Mouse (Mus musculus): ENCODE results near the gene Arhgap5. TPM values are rescaled to one million over a fixed set of nuclear protein-coding genes. Genes with fewer than 3 reads are reported as not detected.

The Arhgap5 gene
- polyA plus RNA-seq, 1 experiment from 2014 or later, result 46.0 TPM

Other genes starting within 250 kb of the Arhgap5 start
- 9.7 and 10.5 TPM in 2 replicates for gene Akap6, start 195.4 kb downstream of the Arhgap5 start, polyA plus RNA-seq (2016; fragmentation: Nextera tagmentation; extraction: Ambion mirVana)